23 mouse cellular contexts compared by ENCODE assay signal in the genomic region with DNA sequence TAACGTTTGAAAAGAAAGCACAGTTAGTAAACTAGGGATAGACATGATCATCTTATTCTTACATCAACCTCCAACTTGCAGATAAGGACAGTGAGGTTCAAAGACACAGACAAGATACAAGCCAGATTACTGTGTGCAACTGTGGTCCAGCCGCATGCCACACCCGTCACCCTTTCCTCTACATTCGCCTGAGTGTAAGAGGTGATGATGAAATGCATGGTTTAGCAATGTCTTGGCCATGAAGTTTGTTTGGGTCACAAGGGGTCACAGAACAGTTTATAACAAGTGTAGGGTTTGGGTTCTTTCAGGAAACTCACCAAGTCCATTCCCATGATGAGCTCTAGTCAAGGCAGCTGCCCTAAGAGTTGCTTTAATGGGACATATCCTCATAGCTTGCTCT. TPM values are rescaled to one million over a fixed set of nuclear protein-coding genes. Genes with fewer than 3 reads are reported as not detected.
DNase-seq lines count a peak whose midpoint lies in the region; ATAC-seq and TF ChIP-seq lines count a peak whose summit lies in the region.
"Had no signal": no experiment of that assay in that cellular context is flagged by ENCODE, and none has a peak within 500 bp of the region (broad histone marks: within the 10 kb centered on the region; RNA-seq: fewer than 3 reads in every experiment).

No protein-coding gene starts in this region.

- no peak for TF ChIP-seq CTCF in lung, adult 2 months (IDR thresholded peaks at IDR 0.05; ENCODE audit: insufficient read depth, low read length)

- no peak for TF ChIP-seq POLR2A in lung, adult 2 months (IDR thresholded peaks at IDR 0.05; ENCODE audit: borderline replicate concordance, extremely low read depth, low read depth, low read length)

- intact Hi-C loops in gastrocnemius, postnatal 36 days (cut with DNase I), result no loop called here

- H3K4me3 ChIP-seq in lung, adult 2 months (replicated peaks; ENCODE audit: extremely low read depth, low read depth, low read length), result no peak overlapping the region
- H3K4me3 ChIP-seq: embryonic facial prominence, embryonic 15.5 days; forebrain, embryonic 10.5 days; gastrocnemius, adult 2 months; heart, embryonic 10.5 days; midbrain, embryonic 10.5 days; neural tube, embryonic 12.5 days had no signal

- 64% methylated on average over 4 of the region's 4 CpGs for WGBS in lung, adult 2 months

- peaks cover 3% of the 10 kb centered on the region; the same call in 1 of the 2 replicates for H3K4me1 ChIP-seq in lung, adult 2 months (ENCODE audit: control insufficient read depth, insufficient read depth, low read length)
- H3K4me1 ChIP-seq: embryonic facial prominence, embryonic 15.5 days; heart, embryonic 10.5 days; midbrain, embryonic 10.5 days; neural tube, embryonic 12.5 days had no signal

- ATAC-seq in megakaryocyte, adult 5-6 weeks (ENCODE audit: poor library complexity, severe bottlenecking), result peak; percentile 95

- DNase-seq in adrenal gland, postnatal 10 days, result peak; percentile 41
- DNase-seq in adrenal gland, postnatal 4 days (ENCODE audit: low spot score in 2 of 2), result no peak
- DNase-seq in 416B (ENCODE audit: low read depth), result peak; percentile 72
- DNase-seq in lung, adult 2 months, result peak; percentile 28
- no peak for DNase-seq in gastrocnemius, postnatal 36 days
- no peak for DNase-seq in cerebellum, adult 18-20 months
- no peak for DNase-seq in thymus, postnatal 0 days (ENCODE audit: low spot score)
- DNase-seq: cerebellum, adult 11 months; cerebellum, postnatal 25 days; embryo, embryonic 11 days; gastrocnemius, adult 2 months; heart, postnatal 10 days; kidney, adult 2 months; kidney, postnatal 25 days; lung, embryonic 14.5 days; right cerebral cortex, adult 18-20 months; thymus, postnatal 4 days had no signal

RNA-seq across cellular contexts. Expression of gene Prr5l, which starts 14.1 kb away (rescaled TPM):
- total RNA-seq in adrenal gland, postnatal 10 days (2021), result 1 to 10 TPM; 4.9 to 7.2 TPM
- 1 to 10 TPM; 4.8 to 6.1 TPM for total RNA-seq in adrenal gland, postnatal 4 days (2021)
- polyA plus RNA-seq in lung, adult 2 months (2012; rRNA removed), result 28.5 and 32.3 TPM in 2 replicates
- total RNA-seq in megakaryocyte, adult 5-6 weeks (2015), result 2.0 and 5.2 TPM in 2 replicates
- total RNA-seq in megakaryocyte, adult 5-6 weeks (2017), result 4.1 TPM in 2 replicates
- total RNA-seq in gastrocnemius, postnatal 36 days (2021), result 1 to 10 TPM in 1 of 2 experiments, under 1 TPM in 1; 0.62 to 1.5 TPM
- 4.5 and 5.1 TPM in 2 replicates for polyA plus RNA-seq in thymus, postnatal 0 days (2015; fragmentation: Nextera tagmentation; extraction: Ambion mirVana)

RNA-seq across cellular contexts. Expression of gene Commd9, which starts 17.4 kb away (rescaled TPM):
- total RNA-seq in adrenal gland, postnatal 10 days (2021), result 10 to 100 TPM; 33.8 to 36.2 TPM
- 10 to 100 TPM; 44.0 to 45.3 TPM for total RNA-seq in adrenal gland, postnatal 4 days (2021)
- 35.4 and 35.6 TPM in 2 replicates for polyA plus RNA-seq in lung, adult 2 months (2012; rRNA removed)
- 7.9 and 9.0 TPM in 2 replicates for total RNA-seq in megakaryocyte, adult 5-6 weeks (2015)
- total RNA-seq in megakaryocyte, adult 5-6 weeks (2017), result 49.2 and 68.2 TPM in 2 replicates
- total RNA-seq in gastrocnemius, postnatal 36 days (2021), result 10 to 100 TPM; 30.6 to 32.4 TPM
- 53.0 and 59.3 TPM in 2 replicates for polyA plus RNA-seq in thymus, postnatal 0 days (2015; fragmentation: Nextera tagmentation; extraction: Ambion mirVana)

Comparison
In these comparisons a context has a peak if more than half of its experiments do, and no peak if none do; other contexts are left out.
1. DNase-seq: peak in adrenal gland, postnatal 10 days (single experiment), 416B (single experiment) and lung, adult 2 months (single experiment); none in adrenal gland, postnatal 4 days (0 of 2), gastrocnemius, postnatal 36 days (0 of 2), cerebellum, adult 18-20 months (0 of 2) and thymus, postnatal 0 days (single experiment).